Mouse (Mus musculus) left cerebral cortex, postnatal 14 days (tissue): ENCODE measurements at regions not wholly inside any gene's neighbourhood (a gene's known extent, or its start where the extent isn't known, plus 50 kb on each side); places are given as distances from the start of the nearest gene placed in this dataset.
"Not testable (repeated sequence)": the region's sequence is repeated elsewhere in the genome, so short reads cannot be mapped to it uniquely, and the experiment has no call there.

ENCODE experiments used
- DNase-seq, 2 experiments: peaks; one replicate each; pipeline ENCODE4 v3.0.0; 2021 to 2022; ENCODE audit warnings: low spot score in 2 of 2, mixed read lengths in 1 of 2
- intact Hi-C: fragments of 180-260 bp; cut with DNase I; formaldehyde crosslinking; loops from one replicate; pipeline ENCODE4 v1.15.1; 2025

GRCm38 (mm10) chrX:70871209-70871608, 178.8 kb upstream of the Mamld1 start:
- no peak for DNase-seq
- intact Hi-C loops: no loop called here

- intact Hi-C loops: no loop called here
Observed at GRCm38 (mm10) chrX:70881326-70881725, 168.7 kb upstream of the Mamld1 start.

GRCm38 (mm10) chrX:70883461-70883860, 166.6 kb upstream of the Mamld1 start:
- DNase-seq: peak; percentile 7 to 14
- intact Hi-C loops: no loop called here

More at GRCm38 (mm10) chrX:70881326-70881725, 168.7 kb upstream of the Mamld1 start:
- DNase-seq: no peak

- intact Hi-C loops: no loop called here
- no peak for DNase-seq
Observed at GRCm38 (mm10) chrX:70894517-70894916, 155.5 kb upstream of the Mamld1 start.

GRCm38 (mm10) chrX:70895554-70895953, 154.5 kb upstream of the Mamld1 start:
- intact Hi-C loops: no loop called here
- no peak for DNase-seq

- no peak for DNase-seq
- intact Hi-C loops: no loop called here
Observed at GRCm38 (mm10) chrX:70897110-70897721, 152.8 kb upstream of the Mamld1 start.

GRCm38 (mm10) chrX:70898836-70899235, 151.2 kb upstream of the Mamld1 start:
- DNase-seq: peak in 1 of 2 experiments; percentile 9
- intact Hi-C loops: not testable (repeated sequence)

GRCm38 (mm10) chrX:70899720-70900479, 150.2 kb upstream of the Mamld1 start:
- intact Hi-C loops: loop anchor here (10.0 kb wide), 1 partner anchor 155 kb away; the partner anchor contains the start of gene Mamld1
- DNase-seq: peak; percentile 7 to 31

- intact Hi-C loops: no loop called here
- peak; percentile 24 to 38 for DNase-seq
Observed at GRCm38 (mm10) chrX:70925646-70926045, 124.4 kb upstream of the Mamld1 start.

GRCm38 (mm10) chrX:70931944-70932343, 118.1 kb upstream of the Mamld1 start:
- DNase-seq: no peak
- intact Hi-C loops: no loop called here

- intact Hi-C loops: no loop called here
- DNase-seq: no peak
Observed at GRCm38 (mm10) chrX:70945382-70945781, 104.7 kb upstream of the Mamld1 start.

GRCm38 (mm10) chrX:70946052-70946451, 104.0 kb upstream of the Mamld1 start:
- no peak for DNase-seq
- intact Hi-C loops: no loop called here

GRCm38 (mm10) chrX:70949232-70949631, 100.8 kb upstream of the Mamld1 start:
- intact Hi-C loops: no loop called here
- no peak for DNase-seq

GRCm38 (mm10) chrX:70953022-70953421, 97.0 kb upstream of the Mamld1 start:
- DNase-seq: no peak

More at GRCm38 (mm10) chrX:70953022-70953421, 97.0 kb upstream of the Mamld1 start:
- intact Hi-C loops: no loop called here
